Comparison of ENCODE assay signal across 23 mouse cellular contexts in the genomic region with DNA sequence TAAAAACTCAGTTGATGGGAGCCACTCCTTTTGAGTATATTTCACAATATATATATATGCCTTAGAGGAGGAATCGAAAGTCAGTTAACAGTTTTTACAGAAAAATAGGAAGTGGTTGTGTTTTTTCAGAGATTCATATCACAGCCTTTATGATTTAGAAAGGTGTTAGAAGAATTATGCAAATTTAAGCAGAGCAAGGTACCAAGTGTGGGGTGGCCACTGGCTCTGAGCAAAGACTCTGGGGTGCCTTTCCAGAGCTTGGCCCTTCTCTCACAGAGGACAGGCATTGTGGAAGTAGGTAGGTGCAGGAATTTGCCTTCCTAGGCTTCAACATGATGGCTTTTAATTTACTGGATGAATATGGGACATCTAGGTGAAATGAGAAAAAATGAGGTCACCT. TPM values are rescaled to one million over a fixed set of nuclear protein-coding genes. Genes with fewer than 3 reads are reported as not detected.
DNase-seq lines count a peak whose midpoint lies in the region; ATAC-seq and TF ChIP-seq lines count a peak whose summit lies in the region.
"Had no signal": no experiment of that assay in that cellular context is flagged by ENCODE, and none has a peak within 500 bp of the region (broad histone marks: within the 10 kb centered on the region; RNA-seq: fewer than 3 reads in every experiment).

No protein-coding gene starts in this region.

- WGBS in thymus, adult 2 months = 5% methylated on average over 1 of the region's 1 CpGs
- 2% methylated on average over 1 of the region's 1 CpGs for WGBS in bone marrow, adult 2 months
- 85% methylated on average over 1 of the region's 1 CpGs for WGBS in midbrain, embryonic 15.5 days

- H3K36me3 ChIP-seq in thymus, adult 2 months (ENCODE audit: control insufficient read depth, insufficient read depth, low read length) = no peaks in the 10 kb centered on the region
- H3K36me3 ChIP-seq in midbrain, embryonic 15.5 days (replicated peaks) = no peaks in the 10 kb centered on the region
- H3K36me3 ChIP-seq: embryonic facial prominence, embryonic 10.5 days; heart, embryonic 15.5 days; intestine, embryonic 15.5 days; kidney, embryonic 15.5 days; limb, embryonic 13.5 days had no signal

- H3K27me3 ChIP-seq in thymus, adult 2 months (ENCODE audit: control insufficient read depth, insufficient read depth, low read length) = no peaks in the 10 kb centered on the region
- H3K27me3 ChIP-seq in midbrain, embryonic 15.5 days (replicated peaks) = no peaks in the 10 kb centered on the region
- H3K27me3 ChIP-seq: heart, embryonic 15.5 days; intestine, embryonic 15.5 days; kidney, embryonic 15.5 days; limb, embryonic 13.5 days had no signal

- no peak overlapping the region for H3K4me3 ChIP-seq in thymus, adult 2 months (ENCODE audit: control insufficient read depth, insufficient read depth, low read length)
- H3K4me3 ChIP-seq in bone marrow, adult 2 months (replicated peaks; ENCODE audit: control insufficient read depth, low read depth, low read length) = no peak overlapping the region
- H3K4me3 ChIP-seq in midbrain, embryonic 15.5 days = no peak overlapping the region
- H3K4me3 ChIP-seq: embryonic facial prominence, embryonic 10.5 days; erythroblast, embryonic 14.5 days; heart, embryonic 15.5 days; intestine, embryonic 15.5 days; kidney, embryonic 15.5 days; limb, embryonic 13.5 days had no signal

- intact Hi-C loops in gastrocnemius, postnatal 36 days (cut with DNase I) = no loop called here

- TF ChIP-seq POLR2A in thymus, adult 2 months (IDR thresholded peaks at IDR 0.05; ENCODE audit: control insufficient read depth, extremely low read depth, insufficient read depth, low read length, poor library complexity) = no peak
- no peak for TF ChIP-seq POLR2A in bone marrow, adult 2 months (IDR thresholded peaks at IDR 0.05; ENCODE audit: borderline replicate concordance, control insufficient read depth, low read depth, low read length)

- peak; percentile 48 for ATAC-seq in megakaryocyte progenitor cell, adult 5-6 weeks (replicated peaks; ENCODE audit: poor library complexity)
- no peak for ATAC-seq in midbrain, embryonic 15.5 days (replicated peaks)
- ATAC-seq: forebrain, embryonic 16.5 days; intestine, embryonic 15.5 days had no signal

- H3K27ac ChIP-seq in thymus, adult 2 months (ENCODE audit: control insufficient read depth, insufficient read depth, low read length) = peak overlapping the region; percentile 46
- peak overlapping the region; percentile 69; the same call in 1 of the 2 replicates for H3K27ac ChIP-seq in bone marrow, adult 2 months (ENCODE audit: control insufficient read depth, insufficient read depth, low read depth, low read length, poor library complexity)
- no peak overlapping the region for H3K27ac ChIP-seq in midbrain, embryonic 15.5 days
- H3K27ac ChIP-seq: embryonic facial prominence, embryonic 10.5 days; heart, embryonic 15.5 days; intestine, embryonic 15.5 days; kidney, embryonic 15.5 days; limb, embryonic 13.5 days had no signal

- no peak overlapping the region for H3K4me2 ChIP-seq in midbrain, embryonic 15.5 days
- H3K4me2 ChIP-seq: heart, embryonic 15.5 days; intestine, embryonic 15.5 days; kidney, embryonic 15.5 days; limb, embryonic 13.5 days; midbrain, embryonic 11.5 days had no signal

- H3K9me3 ChIP-seq in midbrain, embryonic 15.5 days = no peaks in the 10 kb centered on the region
- H3K9me3 ChIP-seq: embryonic facial prominence, embryonic 10.5 days; heart, embryonic 15.5 days; intestine, embryonic 15.5 days; kidney, embryonic 15.5 days; limb, embryonic 13.5 days had no signal

- no peak for DNase-seq in thymus, adult 2 months
- DNase-seq in thymus, postnatal 25 days = no peak
- no peak for DNase-seq in gastrocnemius, postnatal 36 days
- DNase-seq in right cerebral cortex, postnatal 10 days (ENCODE audit: low spot score in 2 of 2) = no peak
- DNase-seq: cerebellum, postnatal 25 days; heart, adult 18-20 months; lung, postnatal 14 days; right cerebral cortex, postnatal 14 days had no signal

- peaks cover 10% of the 10 kb centered on the region for H3K4me1 ChIP-seq in thymus, adult 2 months (replicated peaks; ENCODE audit: control insufficient read depth, insufficient read depth, low read length)
- H3K4me1 ChIP-seq in bone marrow, adult 2 months (ENCODE audit: control insufficient read depth, insufficient read depth, low read length) = peaks cover 3% of the 10 kb centered on the region
- no peaks in the 10 kb centered on the region for H3K4me1 ChIP-seq in midbrain, embryonic 15.5 days
- H3K4me1 ChIP-seq: embryonic facial prominence, embryonic 10.5 days; heart, embryonic 15.5 days; intestine, embryonic 15.5 days; kidney, embryonic 15.5 days; limb, embryonic 13.5 days had no signal

- H3K9ac ChIP-seq in midbrain, embryonic 15.5 days = no peak overlapping the region
- H3K9ac ChIP-seq: heart, embryonic 15.5 days; intestine, embryonic 15.5 days; kidney, embryonic 15.5 days; limb, embryonic 13.5 days had no signal

- TF ChIP-seq CTCF in thymus, adult 2 months (IDR thresholded peaks at IDR 0.05; ENCODE audit: borderline replicate concordance, control insufficient read depth, extremely low read depth, insufficient read depth, low read length, poor library complexity) = no peak
- no peak for TF ChIP-seq CTCF in bone marrow, adult 2 months (IDR thresholded peaks at IDR 0.05; ENCODE audit: control insufficient read depth, insufficient read depth, low read length)

RNA-seq across cellular contexts. Expression of gene Ms4a4c, which starts 7.1 kb away (rescaled TPM):
- polyA plus RNA-seq in thymus, adult 2 months (2012; rRNA removed) = 2.4 TPM in 2 replicates
- 8.4 and 16.7 TPM in 2 replicates for polyA plus RNA-seq in bone marrow, adult 2 months (2011; ENCODE audit: insufficient read depth, insufficient read length, low replicate concordance, missing spikeins)
- total RNA-seq in megakaryocyte progenitor cell, adult 5-6 weeks (2015) = 17.5 and 21.6 TPM in 2 replicates
- 15.8 and 18.6 TPM in 2 replicates for total RNA-seq in megakaryocyte progenitor cell, adult 5-6 weeks (2017)
- under 1 TPM in 1 of 2 experiments, not detected in 1; 0.35 TPM for total RNA-seq in gastrocnemius, postnatal 36 days (2021)
- polyA plus RNA-seq in midbrain, embryonic 15.5 days (2015; fragmentation: Nextera tagmentation; extraction: Ambion mirVana) = 0.32 and 1.2 TPM in 2 replicates
- total RNA-seq: adrenal gland, postnatal 4 days; layer of hippocampus, postnatal 14 days; left cerebral cortex, postnatal 10 days had no signal
- polyA plus RNA-seq: embryonic facial prominence, embryonic 10.5 days; erythroblast, embryonic 14.5 days; forebrain, embryonic 16.5 days; hindbrain, embryonic 11.5 days had no signal

RNA-seq across cellular contexts. Expression of gene Ms4a4b, which starts 31.7 kb away (rescaled TPM):
- 43.9 and 57.3 TPM in 2 replicates for polyA plus RNA-seq in thymus, adult 2 months (2012; rRNA removed)
- 2.3 and 9.6 TPM in 2 replicates for polyA plus RNA-seq in bone marrow, adult 2 months (2011; ENCODE audit: insufficient read depth, insufficient read length, low replicate concordance, missing spikeins)
- total RNA-seq in megakaryocyte progenitor cell, adult 5-6 weeks (2015) = 4.8 and 5.3 TPM in 2 replicates
- 0.88 and 1.00 TPM in 2 replicates for total RNA-seq in megakaryocyte progenitor cell, adult 5-6 weeks (2017)
- total RNA-seq in gastrocnemius, postnatal 36 days (2021) = not detected
- 0.25 TPM in 1 of 2 replicates, not detected in the other for polyA plus RNA-seq in midbrain, embryonic 15.5 days (2015; fragmentation: Nextera tagmentation; extraction: Ambion mirVana)
- total RNA-seq: layer of hippocampus, postnatal 14 days; left cerebral cortex, postnatal 10 days had no signal
- polyA plus RNA-seq: embryonic facial prominence, embryonic 10.5 days; forebrain, embryonic 16.5 days; hindbrain, embryonic 11.5 days; kidney, embryonic 15.5 days; limb, embryonic 13.5 days; midbrain, embryonic 11.5 days had no signal

RNA-seq across cellular contexts. Expression of gene Ms4a4a, which starts 36.3 kb away (rescaled TPM):
- polyA plus RNA-seq in thymus, adult 2 months (2012; rRNA removed) = 0.55 and 0.63 TPM in 2 replicates
- polyA plus RNA-seq in bone marrow, adult 2 months (2011; ENCODE audit: insufficient read depth, insufficient read length, low replicate concordance, missing spikeins) = 1.6 and 4.3 TPM in 2 replicates
- 0.49 TPM in 1 of 2 replicates, not detected in the other for total RNA-seq in megakaryocyte progenitor cell, adult 5-6 weeks (2015)
- total RNA-seq in megakaryocyte progenitor cell, adult 5-6 weeks (2017) = not detected in 2 replicates
- total RNA-seq in gastrocnemius, postnatal 36 days (2021) = 1 to 10 TPM; 2.0 to 3.5 TPM
- 3.3 and 3.9 TPM in 2 replicates for polyA plus RNA-seq in midbrain, embryonic 15.5 days (2015; fragmentation: Nextera tagmentation; extraction: Ambion mirVana)
- polyA plus RNA-seq: erythroblast, embryonic 14.5 days had no signal

RNA-seq across cellular contexts. Expression of gene Ms4a6c, which starts 57.5 kb away (rescaled TPM):
- 4.5 and 6.2 TPM in 2 replicates for polyA plus RNA-seq in thymus, adult 2 months (2012; rRNA removed)
- 9.2 and 36.3 TPM in 2 replicates for polyA plus RNA-seq in bone marrow, adult 2 months (2011; ENCODE audit: insufficient read depth, insufficient read length, low replicate concordance, missing spikeins)
- 181 and 238 TPM in 2 replicates for total RNA-seq in megakaryocyte progenitor cell, adult 5-6 weeks (2015)
- 142 and 174 TPM in 2 replicates for total RNA-seq in megakaryocyte progenitor cell, adult 5-6 weeks (2017)
- total RNA-seq in gastrocnemius, postnatal 36 days (2021) = 1 to 10 TPM; 1.3 to 2.3 TPM
- 2.2 and 2.5 TPM in 2 replicates for polyA plus RNA-seq in midbrain, embryonic 15.5 days (2015; fragmentation: Nextera tagmentation; extraction: Ambion mirVana)
- polyA plus RNA-seq: erythroblast, embryonic 14.5 days had no signal
